Mouse (Mus musculus) v-Abl transformed pro-B cells (cell line): ENCODE results near the gene Sf3a2.

Source experiments
- in situ Hi-C, 2 experiments: fragments of 400-800 bp; cut with MboI; formaldehyde crosslinking; loops; one replicate each; pipeline ENCODE4 v1.15.1; 2025; ENCODE audit not compliant: unreplicated experiment in 2 of 2

Gene Sf3a2

DNA sequence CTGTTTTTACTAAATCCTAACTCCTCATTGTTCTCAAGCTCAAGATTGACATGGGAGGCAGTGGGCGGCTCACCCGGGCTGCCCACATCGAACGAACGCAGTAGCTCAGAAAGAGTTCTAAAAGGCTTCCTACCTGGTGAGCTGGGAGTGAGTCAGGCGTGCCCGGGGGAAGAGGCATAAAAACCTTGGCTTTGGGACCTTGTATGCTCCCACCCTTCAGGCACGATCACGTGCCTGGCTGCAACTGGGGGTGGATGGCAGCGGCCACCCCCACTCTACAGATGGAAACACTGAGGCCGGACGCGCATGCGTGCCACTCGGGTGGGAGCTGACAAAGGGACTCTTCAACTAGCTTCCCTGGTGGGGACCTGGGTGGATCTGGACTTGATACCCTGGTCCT, 44.3 kb downstream of the Sf3a2 start:
- in situ Hi-C loops: no loop called here

GRCm38 (mm10) chr10:80843087-80843930, 45.3 kb downstream of the Sf3a2 start:
- in situ Hi-C loops: no loop called here

GRCm38 (mm10) chr10:80843931-80844547, 46.0 kb downstream of the Sf3a2 start, which contains the start of gene Lingo3:
Gene Lingo3 (minus strand): TSS chr10:80844039.
- in situ Hi-C loops: no loop called here

- in situ Hi-C loops: no loop called here
Measured at GRCm38 (mm10) chr10:80845055-80845693, 47.2 kb downstream of the Sf3a2 start.

- in situ Hi-C loops: no loop called here
Measured at GRCm38 (mm10) chr10:80845732-80846131, 47.7 kb downstream of the Sf3a2 start.

DNA sequence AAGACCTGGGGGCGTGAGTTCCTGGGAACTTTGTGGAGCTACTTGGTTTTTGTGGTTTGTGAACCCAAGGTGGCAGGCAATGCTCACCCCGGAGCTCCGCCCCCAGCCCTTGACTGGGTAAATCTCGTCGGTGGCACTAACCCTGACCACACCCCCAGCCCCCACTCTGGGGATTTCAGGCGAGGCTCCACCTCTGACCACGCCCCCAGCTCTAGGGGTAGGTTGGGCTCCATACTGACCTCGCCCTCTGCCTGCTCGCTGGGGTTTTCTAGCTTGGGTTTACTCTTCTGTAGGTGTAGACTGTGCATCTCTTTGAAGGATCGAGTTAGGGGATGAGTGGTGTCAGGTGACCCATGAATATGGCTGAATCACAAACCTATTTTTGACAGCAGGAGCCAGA, 50.6 kb downstream of the Sf3a2 start:
- in situ Hi-C loops: no loop called here
